Mouse (Mus musculus) bone marrow macrophage, adult 2 months (primary cell): ENCODE results near the gene Gcnt4.

Experiments
- CTCF ChIP-seq: IDR thresholded peaks from 2 replicates; pipeline ENCODE4 v1.5.1; 2012; ENCODE audit warnings: low read depth, mild to moderate bottlenecking, low read length, moderate library complexity
- POLR2A ChIP-seq: IDR thresholded peaks from 2 replicates; pipeline ENCODE4 v1.6.1; 2012; ENCODE audit warnings: mild to moderate bottlenecking, low read depth, low read length, borderline replicate concordance

- TF ChIP-seq POLR2A = no peak
- TF ChIP-seq CTCF = no peak
Measured at GRCm38 (mm10) chr13:96884534-96884933, 40.0 kb upstream of the Gcnt4 start.
